Mouse (Mus musculus): Measurements from ENCODE around the gene Arvcf.
A peak's percentile ranks its signal among the peaks of the same experiment; 100 is the strongest.

The Arvcf gene

DNA sequence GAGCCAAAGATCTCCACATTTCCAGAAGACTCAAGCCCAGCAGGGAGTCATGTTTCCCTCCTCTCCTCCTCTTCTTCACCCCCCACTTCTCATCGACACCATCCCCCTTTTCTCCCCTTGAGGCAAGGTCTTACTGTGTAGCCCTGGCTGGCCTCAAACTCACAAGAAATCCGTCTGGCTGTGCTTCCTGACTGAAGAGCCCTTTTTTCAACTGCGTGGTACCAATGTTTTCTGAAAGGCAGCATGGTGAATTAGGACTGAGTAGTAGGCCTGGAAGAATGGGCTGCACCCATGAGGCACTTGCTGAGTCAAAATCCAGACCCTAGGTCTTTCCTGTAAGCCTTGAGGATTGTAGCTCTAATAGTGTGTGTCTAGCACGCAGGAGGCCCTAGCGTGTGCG lies 42.4 kb downstream of the Arvcf start:
- no peak for DNase-seq

DNA sequence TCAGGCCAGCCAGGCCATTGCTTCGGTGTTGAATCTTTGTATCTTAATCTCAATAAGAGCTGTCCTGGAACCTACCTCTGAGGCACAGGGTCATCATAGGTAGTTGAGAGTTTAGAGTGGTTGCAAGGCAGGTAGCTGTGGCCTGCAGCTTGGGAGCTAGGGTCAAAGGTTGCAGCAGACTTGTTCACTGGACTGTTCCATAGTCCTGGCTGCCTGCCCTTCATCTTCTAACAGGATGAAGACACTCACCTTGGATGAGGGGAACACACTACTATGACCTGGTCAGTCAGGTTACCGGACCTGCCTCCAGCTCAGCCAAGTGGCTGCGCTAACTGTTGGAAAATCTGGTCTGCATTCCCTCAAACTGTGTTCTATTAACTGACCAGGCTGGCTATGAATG lies 43.1 kb downstream of the Arvcf start:
- no peak for DNase-seq

DNA sequence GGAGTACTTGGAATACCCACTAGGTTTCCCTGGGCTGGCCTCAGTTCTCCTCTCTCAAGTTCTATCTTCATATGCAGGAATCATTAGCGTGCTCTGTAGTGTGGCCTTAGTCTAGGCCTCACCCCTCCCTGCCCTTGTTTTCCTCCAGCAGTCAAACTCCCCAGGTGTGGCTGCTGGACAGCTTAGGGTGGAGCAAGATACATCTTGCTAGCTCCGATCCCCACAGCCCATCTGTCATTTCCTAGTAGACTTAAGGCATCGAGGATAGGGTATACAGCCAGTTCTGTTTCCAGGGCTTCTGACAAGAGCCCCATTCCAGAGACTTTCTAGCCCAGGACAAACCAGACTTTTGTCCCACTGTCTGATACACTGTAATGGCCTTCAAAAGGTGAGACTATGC lies 43.7 kb downstream of the Arvcf start:
- DNase-seq, result no peak

DNA sequence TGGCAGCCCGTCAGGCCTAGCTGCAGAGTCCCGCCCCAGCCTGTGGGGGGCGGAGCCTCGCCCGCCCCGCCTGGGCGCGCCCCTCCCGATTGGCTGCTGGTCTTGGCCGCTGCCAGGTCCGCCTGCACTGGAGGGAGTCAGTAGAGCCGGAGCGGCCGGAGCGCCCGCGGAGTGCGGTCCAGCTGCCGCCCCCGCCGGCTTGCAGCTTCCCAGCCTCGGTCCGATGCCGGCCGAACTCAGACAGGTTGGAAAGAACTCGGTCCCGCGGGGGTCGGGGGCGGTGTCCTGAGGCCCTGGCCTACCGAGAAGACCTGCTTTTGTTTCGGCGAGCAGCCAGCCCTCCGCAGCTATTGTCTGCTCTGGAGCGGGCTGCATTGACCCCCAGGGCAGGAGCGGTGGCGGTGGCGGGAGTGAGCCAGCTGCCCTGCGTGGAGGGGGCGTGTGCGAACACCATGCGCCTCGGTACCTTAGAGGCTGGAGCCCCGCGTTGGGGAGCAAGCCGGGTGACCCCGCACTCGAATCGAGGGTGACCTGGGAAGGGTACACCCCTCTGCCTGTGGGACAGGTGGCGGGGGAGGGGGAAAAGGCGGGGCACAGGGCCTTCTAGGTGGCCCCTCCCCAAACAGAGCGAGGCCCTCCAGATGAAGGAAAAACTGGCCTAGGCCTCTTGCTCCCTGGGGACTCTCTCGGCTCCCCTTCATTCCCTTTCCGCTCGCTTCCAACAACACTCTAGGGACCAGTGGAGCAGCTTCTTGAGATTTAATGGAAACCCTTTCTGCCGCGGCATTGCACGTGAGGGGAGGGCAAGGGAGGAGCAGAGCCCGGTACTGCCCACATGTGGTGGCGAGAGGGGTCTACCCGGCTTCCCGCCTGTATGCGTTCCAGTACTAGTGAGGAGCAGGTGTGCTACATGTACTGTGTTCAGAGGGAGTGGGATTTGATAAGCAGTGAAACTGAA lies 44.8 kb downstream of the Arvcf start:
- DNase-seq, result peak; percentile 77 to 86

DNA sequence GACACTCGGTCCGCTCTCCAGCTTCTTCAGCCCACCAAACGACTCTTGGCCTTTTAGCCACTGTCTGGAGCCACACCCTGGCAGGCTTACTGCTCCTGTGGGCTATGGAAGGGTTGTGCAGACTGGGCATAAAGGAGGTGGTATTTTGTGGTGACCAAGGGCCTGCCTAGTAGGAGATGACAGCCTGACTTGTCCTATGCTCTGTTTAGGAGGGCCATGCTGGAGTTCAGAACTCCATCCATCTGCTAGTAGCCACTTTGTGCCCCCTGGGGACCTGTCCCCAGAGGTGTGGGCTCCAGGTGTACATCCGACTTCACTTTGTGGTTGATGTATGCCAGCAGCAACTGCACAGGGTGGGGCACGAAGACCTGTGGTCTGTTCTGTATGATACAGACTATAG lies 45.6 kb downstream of the Arvcf start:
- DNase-seq, result no peak

DNA sequence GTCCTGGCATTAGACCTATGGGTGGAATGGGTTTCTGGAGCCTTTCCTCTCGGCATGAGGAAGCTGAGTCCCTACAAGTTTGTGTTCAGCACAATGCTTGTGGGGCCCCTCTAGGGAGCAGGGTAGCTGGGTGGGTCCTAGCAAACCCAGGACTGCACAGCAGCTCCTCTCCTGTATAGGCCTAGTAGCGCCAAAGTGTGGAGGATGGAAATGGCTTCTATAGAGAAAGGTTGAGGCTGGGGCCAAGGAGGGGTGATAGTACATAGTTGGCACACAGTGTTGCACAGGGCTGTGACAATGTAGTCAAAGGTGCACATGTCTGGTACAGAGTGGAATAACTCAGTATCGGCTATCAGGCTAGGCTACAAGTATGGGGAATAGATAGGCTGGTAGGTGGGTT lies 46.1 kb downstream of the Arvcf start:
- DNase-seq, result no peak

DNA sequence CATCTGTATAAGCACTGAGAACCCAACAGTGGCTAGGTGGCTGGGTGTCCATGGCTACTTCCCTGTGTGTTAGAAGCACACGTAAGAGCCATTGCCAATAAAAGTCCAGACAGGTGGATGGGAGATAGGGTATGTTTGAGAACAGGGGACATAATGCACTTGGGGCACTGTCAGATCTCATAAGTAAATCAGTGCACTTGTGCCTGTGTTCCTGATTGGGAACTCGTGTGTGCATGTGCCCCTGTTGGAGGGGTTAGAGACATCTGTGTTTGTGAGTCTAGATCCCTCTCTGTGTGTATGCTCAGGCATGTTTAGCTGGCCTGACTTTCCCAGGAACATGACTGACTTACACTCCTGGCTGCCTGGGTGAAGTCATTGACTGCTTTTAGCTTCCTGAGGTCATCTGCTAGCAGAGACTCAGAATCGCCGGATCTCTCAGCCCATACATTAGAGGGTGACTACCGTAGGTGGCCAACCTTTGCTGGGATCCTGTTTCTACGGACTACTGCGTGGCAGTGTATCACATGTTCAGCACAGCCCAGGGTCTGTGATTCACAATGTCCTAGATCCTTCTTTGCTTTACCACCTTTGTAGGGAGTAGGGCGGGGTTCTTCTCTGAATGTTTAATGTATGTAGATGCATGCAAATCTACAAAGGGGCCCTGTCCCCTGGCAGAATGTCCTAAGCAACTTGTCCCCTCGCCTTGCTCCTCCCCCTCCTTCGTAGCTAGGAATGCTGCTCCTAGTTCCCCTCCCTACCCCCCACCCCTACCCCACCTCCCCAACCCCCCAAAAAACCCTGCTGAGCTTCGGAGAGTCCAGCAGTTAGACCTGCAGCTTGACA lies 47.0 kb downstream of the Arvcf start:
- DNase-seq, result no peak

DNA sequence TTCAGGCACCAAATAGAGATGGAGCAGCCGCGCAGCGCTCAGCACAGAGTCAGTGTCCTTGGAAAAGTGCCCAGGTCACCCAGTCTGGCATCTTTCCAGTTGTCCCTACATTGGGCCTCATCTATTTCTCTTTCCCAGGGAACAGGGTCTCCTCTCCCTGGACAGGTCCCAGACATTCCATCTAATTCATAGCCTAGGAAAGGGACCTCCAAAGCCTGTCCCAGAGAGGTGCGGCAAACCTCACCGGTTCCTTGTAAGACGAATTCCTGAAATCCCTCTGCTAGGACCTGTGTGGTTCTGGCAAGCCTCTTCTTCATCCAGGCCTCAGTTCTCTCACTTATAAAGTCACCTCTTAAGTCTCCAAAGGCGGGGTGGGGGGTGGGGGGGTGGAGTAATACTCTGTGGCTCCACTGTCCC lies 47.6 kb downstream of the Arvcf start:
- DNase-seq, result no peak

DNA sequence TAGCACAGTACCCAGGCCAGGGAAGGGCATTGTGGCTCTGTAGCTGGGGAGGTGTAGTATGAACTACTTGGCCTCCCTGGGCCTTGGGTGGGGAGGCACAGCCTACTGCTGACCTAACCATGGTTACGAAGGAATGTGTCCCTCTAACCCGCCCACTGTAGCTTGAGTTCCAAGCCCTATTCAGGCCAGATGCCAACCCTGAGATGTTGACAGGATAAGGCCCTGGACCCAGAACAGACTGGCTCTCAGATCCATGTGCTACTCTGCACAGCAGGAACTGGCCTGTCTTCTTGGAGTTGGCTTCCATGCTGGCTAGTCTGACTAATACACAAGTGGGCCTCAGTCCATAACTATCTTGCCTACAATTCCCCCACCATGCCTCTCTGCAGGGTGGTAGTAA lies 48.2 kb downstream of the Arvcf start:
- no peak for DNase-seq

DNA sequence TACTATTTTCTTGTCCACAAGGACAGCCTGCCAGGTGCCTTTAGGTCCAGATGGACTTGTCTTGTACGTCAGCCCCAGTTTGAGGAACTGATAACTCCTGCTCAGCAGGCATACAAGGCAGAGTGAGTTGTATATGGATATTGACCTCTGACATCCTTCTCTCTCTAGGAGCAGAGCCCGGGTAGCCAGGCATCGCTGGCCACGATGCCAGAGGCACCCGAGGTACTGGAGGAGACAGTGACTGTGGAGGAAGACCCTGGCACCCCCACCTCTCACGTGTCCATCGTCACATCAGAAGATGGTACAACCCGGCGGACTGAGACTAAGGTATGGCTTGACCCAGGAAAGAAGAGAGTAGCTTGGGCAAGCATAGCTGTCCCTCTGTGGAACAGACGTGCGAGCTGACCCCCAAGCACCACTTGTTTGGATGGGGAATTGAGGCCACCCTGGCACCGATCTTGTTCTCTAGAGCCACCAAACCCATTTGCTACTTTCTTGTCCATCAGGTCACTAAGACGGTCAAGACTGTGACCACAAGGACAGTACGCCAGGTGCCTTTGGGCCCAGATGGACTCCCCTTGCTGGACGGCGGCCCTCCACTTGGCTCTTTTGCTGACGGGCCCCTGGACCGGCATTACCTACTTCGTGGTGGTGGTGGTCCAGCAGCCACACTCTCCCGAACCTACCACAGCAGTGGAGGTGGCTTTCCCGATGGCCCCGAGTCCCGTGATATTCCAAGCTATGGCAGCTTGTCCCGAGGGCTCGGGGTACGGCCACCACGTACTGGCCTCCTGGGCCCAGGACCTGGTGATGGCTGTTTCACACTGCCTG lies 49.0 kb downstream of the Arvcf start:
- DNase-seq, result no peak

DNA sequence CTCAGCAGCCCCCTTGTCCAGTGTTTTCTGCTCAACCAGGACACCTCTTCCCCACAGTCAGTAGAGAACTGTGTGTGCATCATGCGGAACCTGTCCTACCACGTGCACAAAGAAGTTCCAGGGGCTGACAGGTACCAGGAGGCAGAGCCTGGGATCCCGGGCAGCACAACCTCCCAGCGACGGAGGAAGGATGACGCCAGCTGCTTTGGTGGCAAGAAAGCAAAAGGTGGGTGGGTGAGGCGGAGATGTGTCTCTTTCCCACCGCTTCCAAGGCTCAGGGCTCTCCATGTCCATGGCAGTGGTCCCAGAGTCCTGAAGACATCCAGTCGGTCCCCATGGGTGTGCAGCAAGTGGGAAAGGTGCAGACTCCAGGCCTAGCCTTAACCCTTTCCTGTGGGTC lies 52.0 kb downstream of the Arvcf start:
- DNase-seq, result no peak

DNA sequence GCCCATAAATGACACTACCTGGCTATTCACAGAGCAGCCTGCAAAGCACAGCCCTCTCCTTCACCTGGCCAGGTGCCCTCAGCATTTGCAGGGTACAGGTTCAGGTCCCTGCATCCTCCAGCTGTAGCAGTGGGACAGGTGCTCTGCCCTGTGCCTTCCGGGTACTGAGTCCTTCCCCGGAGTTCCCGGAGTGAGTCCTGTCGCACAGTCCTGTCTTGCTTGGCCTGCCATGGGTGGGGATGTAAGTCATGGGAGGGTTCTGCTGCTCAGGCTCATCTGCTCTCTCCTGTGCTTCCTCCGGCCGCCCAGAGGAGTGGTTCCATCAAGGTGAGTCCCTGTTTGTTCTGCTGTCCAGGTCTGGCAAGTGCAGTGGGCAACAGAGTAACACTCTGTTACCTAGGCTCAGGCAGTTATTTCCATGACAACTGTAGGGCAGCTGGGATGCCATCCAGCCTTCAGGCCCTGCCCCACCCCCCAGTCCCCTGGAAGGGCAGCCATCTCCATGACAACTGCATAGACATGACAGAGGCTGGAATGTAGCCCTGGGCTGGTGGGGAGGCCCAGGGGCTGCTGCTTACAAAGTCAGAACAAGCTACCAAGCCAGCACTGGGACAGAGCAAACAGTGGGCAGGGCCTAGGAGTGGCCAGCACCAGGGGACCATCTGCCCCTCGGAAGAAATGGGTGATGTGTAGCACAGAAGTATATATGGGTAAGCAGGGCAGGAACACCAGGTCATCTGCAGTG lies 52.7 kb downstream of the Arvcf start:
- DNase-seq, result no peak

DNA sequence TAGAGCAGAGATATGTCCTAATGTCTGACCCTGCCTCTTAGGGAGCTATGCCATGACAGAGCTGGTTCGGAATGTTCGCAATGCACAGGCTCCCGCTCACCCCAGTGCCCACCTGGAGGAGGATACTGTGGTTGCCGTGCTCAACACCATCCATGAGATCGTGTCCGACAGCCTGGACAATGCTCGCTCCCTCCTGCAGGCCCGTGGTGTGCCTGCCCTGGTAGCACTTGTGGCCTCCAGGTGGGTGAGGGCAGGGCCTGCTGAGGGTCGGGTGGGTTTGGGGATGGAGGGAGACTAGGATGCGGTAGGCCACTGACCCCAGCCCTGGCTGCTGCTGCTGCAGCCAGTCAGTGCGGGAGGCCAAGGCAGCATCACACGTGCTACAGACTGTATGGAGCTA lies 55.3 kb downstream of the Arvcf start:
- DNase-seq, result no peak

DNA sequence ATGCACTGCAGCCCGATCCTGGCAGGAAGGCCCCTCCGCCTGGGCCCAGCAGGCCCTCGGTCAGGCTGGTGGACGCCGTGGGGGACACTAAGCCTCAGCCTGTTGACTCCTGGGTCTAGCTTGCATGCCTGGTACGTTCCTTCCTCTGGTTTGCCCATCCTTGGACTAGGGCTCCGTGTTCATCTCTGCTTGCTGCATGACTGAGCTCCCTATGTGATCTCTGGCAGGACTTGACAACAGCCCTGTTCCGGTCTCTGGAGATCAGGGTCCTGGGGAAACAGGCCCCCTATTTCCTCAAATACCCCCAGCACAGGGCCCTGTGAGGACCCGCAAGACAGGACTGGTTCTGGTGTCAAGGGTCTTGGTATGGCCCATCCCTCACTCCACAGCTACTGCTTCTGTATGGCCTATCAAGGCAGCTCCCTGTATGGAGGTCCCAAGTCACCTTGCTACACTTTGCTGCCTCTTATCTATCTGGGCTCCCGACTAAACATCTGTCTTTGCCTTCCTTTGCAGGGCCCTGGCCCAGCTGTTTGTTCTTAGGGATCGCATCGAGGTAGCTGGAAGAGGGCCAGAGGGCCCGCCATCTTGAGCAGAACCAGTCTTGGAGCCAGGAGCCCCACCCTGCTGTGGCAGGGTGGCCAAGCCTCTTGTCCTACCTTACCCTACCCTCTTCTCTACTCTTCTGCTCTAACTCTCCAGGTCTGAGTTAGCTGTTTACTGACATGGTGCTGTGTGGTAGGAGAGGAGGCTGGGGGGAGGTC lies 57.3 kb downstream of the Arvcf start:
- no peak for DNase-seq

DNA sequence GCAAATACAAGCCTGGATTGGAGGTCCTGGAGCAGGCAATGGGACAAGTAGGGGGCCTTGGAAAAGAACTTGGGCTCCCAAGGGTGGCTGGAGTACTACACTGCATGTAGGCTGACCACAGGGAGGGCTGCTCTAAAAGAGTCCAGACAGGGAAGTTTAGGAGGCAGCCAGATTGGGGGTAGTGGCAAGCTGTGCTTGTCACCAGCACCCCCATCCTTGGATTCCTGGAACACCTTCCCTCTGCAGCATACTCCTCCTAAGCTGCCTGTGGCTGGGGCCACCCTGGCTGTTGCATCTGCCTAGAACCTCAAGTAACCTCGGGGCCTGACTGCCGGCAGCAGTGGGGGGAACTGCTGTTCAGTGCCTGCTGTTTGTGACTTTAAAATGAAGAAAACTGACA lies 57.9 kb downstream of the Arvcf start:
- DNase-seq, result no peak

DNA sequence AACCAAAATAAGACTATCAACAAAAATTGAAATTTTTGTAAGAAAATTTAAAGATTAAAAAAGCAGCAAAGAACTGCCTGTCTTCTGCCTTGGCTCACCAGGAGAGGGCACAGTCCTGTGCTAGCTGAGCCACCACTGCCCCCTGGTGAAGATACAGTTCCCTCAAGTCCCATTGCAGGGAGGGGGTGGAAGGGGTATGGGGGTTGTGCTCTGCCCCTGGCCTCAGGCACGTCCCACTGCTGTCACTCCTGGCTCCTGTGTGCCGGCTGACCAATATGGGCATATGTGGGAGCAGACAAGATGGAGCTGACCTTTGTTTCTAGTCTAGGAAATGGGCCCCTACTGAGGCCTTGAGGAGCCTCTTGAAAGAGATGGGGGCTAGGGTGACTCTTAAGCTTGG lies 58.3 kb downstream of the Arvcf start:
- peak in 1 of 2 experiments; percentile 35 for DNase-seq

DNA sequence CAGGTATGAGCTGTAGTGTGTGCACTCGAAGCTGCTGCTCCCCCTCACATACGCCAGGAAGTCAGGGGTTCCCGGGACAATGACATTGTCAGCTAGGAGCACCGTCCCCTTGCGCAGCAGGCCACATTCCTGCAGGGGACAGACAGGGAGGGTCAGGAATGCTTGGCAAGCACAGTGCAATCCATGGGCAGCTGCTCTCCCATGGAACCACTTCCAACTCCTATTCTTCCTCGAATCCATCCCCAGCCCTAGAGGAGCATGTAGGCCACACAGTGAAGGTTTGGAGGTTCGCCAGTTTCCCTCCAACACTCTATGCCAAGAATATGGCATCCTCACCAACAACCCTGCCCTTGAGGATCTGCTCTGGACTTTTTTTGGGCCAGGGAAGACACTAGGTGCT lies 59.9 kb downstream of the Arvcf start:
- DNase-seq, result no peak

DNA sequence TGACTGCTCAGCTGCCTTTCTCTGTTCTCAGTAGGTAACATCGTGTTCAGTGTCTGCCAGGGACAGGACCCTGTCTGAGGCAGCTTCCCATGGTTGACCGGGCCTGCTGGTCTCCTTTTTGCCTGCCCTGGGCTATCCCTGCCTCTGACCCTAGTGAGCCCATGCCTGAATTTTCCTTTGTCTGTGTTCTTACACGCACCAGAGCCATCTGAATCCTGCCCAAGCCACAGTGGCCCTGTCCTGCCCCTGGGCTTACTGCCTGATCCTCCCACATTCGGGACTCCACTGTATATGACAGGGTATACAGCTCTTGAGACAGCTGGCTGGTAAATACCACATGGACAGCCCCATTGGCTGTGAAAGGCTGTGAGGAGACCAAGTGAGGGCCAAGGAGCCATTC lies 61.8 kb downstream of the Arvcf start:
- DNase-seq, result no peak

DNA sequence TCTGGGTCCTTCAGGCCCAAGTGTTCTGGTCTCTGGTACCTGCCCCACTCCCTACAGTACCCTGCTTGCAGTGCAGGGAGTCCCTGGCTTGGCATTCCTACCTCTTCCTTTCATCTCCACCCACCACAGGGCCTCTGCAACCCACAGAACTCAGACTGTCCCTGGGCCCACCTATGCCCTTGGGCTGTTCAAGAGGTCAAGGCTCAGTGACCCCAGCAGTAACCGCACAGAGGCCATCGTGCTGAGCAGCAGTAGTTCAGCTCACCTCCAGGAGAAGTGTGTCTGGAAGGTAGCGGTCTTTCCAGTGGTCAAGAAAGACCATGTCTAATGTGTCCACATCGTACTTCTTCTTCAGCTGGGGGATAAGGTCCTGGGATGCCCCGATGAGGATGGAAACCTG lies 62.4 kb downstream of the Arvcf start:
- no peak for DNase-seq

DNA sequence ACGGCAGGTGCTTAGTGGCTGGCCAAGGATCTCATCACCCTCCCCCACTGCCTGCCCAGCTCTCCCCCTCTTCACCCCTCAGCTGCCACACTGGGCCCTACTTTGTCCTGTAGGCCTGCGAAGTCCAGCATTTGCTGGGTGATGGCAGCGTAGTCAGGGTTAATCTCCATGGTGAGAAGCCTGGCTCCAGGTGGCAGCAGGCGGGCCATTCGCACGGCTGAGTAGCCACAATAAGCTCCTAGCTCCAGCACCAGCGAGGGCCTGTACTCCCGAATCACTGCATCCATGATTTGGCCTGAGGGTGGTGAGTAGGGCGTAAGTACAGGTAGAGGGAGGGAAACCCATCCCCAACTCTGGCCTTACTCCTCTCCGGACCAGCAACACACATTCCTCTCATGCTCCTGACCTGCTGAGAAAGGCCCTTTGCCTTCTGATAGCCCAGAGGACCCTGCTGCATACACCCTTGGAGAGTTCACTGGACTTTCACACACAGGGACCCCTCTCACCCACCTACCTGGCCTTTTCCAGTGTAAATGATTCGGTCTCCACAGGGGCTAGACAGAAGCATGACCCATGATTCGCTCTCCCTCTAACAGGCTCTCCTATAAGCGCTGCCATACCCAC lies 63.2 kb downstream of the Arvcf start:
- no peak for DNase-seq

Data from spleen, adult 18-20 months (tissue).